Mouse (Mus musculus) cerebellum, adult 9-10 months (tissue): Measurements from ENCODE around the gene Rsph1.
A peak's percentile ranks its signal among the peaks of the same experiment; 100 is the strongest.

ENCODE experiments used
- DNase-seq: peaks from one replicate; pipeline ENCODE4 v3.0.0; 2022

Rsph1 gene

DNA sequence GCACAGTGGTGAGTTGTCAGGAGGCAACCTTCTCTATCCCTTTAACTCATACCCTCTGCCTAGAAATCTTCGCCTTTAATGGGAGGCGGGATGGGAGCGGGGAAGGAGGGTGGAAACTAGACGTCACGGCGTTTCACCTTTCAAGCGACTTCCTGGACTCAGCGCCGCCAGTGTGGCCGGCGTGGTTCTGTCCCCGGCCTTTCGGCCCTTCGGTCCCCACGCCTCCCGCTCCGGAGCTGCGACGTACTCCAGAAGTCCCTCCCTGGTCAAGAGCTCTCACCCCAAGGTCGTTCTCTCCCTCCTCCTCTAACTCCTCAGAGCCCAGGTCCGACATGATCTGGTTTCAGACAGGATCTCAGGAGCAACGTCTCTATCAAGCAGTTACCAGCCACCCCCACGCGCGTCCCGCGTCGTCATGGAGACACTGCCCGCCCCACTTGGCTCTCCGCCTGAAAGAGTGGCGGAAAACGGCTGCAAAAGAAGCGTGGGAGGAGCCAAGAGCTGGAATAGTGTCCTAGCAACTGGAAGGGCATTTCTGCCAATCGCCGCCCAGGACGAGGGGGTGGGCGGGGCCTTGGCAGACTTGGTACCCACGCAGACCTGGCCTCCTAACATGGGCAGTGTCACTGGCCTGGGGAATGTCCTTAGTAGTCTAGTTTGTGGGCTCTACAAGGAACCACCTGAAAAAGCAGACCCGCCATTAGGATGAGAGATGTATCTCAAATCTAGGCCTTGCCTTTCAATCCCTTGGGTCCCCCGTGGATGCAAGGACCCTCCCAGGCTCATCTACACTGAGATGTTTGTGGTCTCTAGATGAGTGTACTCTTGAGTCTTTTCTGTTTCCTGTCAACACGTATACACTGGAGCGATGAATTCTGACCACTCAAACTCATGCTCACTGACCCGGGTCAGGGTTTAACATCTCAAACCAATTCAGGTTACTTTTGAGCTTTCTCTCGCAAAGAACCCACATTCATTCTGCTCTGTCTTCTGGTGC is at the start of gene Rsph1:
Gene Rsph1 (minus strand): TSS at position 462 of the 997 bp plus-strand sequence.
- peak; percentile 93 for DNase-seq

GRCm38 (mm10) chr17:31326220-31326852 is 49.2 kb upstream of the Rsph1 start:
- DNase-seq, result no peak

DNA sequence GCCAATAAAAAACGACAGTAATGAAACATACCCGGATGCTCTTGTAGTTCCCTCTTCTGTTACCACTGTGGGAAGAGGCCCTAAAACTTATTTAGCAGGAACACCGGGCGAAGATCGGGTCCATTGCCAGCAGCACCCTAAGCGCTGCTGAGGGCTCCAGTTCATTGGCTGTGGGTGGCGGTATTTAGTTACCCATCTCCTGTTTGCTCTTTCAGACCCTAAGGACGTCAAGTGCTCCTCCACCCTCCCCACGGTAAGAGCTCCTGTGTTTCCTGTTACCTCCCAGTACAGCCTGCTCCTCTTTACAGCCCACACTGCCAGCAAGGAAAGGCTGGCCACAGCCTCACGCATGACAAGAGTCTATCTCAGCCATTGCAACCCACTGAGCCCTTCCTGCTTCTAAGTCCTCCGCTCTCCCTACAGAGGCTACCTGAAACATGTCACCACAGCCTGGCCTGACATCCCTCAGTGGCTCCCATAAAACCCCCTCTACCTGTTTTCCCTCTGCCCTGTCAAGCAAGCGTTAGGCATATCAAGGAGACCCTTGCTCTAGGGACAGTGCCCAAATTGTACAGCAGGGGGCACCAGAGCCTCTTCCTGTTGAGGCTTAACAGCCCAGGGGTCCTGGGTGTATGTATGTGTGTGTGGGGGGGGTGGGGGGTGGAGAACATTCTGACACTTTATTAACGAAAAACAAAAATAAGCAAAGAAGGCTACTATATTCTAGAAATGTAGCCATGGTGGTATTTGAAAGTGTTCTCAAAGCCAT is 48.5 kb upstream of the Rsph1 start:
- DNase-seq, result no peak

DNA sequence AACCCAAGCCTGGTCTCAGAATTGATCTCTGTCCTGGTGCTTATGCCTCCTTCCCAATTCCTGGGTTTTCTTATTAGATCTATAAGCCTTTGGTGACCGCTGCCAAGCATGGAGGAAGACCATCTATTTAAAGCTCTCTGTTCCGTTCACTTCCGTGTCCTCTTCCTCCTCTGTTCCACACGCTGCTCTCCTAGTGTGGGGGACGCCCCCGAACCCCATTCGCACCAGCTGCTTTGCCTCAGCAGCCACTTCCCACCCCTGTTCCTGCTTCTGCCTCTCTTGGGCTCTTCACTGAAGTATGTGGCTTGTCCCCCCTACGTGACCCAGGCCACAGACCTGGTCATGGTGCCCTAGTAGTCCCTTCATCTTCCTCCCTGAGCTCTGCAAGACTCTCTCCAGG is 47.0 kb upstream of the Rsph1 start:
- no peak for DNase-seq

- no peak for DNase-seq
Measured at GRCm38 (mm10) chr17:31323379-31323778, 46.2 kb upstream of the Rsph1 start.

DNA sequence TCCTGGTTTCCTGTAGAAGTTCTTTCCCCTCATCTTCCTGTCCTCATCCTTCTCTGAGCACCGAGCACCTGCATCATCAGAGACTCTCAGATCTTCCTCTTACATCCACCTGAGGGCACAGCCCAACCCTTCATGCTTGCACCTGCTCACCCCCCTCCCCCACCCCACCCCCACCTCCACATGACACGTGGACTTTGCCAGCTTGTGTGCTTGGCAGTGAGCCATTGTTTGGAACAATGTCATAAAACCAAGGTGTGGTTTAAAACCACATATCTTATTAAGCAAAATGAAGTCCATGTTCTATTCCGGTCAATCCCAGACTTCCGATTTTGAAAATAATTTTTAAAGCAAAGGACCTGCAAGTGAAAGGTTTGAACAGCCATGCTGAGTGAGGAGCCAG is 45.3 kb upstream of the Rsph1 start:
- DNase-seq, result no peak

DNA sequence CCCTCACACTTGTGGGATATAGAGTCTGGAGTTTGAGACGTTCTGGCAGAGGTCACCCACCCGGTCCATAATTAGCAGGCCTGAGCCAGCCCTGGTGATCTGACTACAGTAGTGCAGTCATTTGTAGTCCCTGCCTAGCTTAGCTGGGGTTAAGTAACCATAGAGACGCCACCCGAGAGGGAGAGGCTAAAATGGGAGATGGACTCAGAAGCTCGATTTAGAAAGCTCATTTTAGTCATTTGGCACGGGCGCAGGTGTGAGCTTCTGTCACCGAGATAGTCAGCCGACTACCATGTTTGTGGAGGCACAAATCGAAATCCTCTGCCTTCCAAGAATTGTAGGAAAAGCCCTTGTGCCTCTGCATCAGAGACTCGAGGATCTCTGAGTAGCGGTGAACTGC is 44.2 kb upstream of the Rsph1 start:
- peak; percentile 69 for DNase-seq

DNA sequence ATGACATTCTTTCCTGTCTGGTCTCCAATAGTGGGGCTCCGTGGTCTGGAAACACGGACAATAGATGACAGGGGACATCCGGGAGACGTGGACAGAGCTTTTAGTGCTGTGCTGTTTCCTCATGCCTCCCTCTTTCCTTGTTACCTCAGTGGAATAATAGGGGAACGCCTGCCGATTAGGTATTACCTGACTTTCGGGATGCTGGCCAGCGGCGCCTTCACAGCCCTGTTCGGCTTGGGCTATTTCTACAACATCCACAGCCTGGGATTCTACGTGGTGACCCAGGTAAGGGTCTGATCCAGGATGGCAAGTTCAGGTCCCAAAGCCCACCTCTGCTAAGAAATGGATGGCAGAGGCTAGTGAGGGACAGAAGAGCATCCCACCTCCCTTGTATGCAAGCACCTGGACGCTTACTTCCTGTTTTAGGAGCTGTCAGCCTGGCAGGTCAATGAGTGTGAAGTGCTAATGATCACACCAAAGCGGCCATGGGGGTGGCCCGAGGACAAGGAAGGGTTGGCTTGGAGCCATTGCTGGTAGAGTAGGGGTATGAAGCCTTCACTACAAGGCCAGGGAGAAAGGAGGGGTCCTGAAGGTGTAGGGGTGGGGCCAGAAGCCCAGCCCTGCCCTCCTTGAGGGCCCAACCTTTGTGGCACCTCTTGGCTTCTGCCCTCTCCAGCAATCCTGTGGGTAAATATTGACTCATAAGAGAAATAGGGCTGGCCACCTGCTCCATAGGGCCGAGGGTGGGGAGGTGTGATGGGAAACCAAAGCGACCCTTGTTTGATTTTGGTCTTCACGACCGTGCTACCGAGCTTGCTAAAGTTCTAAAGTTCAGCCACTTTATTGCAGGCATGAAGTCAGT is 42.0 kb upstream of the Rsph1 start:
- DNase-seq, result no peak

DNA sequence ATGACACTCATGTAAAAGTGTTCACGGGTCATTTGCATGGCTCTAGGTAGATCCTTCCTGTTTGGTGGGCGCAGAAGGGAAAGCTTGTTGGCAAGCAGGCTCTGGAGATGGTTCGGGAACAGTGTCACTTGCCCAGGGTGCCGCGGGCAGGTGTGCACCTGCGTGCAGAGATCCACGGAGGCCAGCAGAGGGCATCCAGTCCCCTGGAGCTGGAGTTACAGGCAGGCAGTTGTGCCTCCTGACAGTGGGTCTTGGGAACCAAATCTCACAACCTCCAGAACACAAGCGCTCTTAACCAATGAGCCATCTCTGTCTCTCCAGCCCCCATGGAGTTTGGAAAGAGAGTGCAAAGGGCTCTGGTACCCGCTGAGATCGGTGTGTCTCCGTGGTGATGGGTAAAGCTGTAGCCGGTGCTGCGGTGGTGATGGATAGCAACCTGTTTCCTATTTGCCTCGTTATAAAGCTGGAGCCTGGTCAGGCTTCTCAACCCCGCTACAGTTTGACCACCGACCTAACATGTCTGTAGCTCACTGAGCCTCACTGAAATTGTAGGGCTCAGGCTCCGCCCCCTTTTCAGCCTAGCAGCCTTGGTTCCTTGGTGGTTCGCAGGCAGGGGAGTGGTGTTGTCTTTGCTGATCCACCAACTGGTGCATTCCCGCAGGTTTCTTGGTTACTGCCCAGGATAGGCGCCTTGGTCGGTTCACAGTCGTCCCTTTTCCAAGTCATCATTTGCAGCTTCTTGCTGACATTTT is 40.5 kb upstream of the Rsph1 start:
- DNase-seq, result no peak

DNA sequence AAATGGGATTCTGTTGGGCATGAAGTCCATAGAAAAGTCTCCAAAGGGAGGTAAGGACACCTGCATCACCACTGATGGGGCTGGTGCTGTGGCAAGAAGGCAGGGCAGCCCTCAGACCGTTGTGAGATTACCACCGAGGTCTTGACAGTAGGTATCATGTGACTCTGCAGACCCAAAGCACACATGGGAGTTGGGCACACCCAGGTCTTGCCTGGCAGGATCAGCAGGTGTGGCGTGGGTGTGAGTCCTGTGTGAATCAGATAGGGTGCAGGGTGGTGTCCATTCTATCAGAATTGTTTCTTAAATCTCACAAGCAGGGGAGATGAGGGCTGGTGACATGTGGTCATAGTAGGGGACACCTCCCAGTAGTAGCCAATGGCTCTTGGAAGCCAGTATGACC is 39.8 kb upstream of the Rsph1 start:
- no peak for DNase-seq

DNA sequence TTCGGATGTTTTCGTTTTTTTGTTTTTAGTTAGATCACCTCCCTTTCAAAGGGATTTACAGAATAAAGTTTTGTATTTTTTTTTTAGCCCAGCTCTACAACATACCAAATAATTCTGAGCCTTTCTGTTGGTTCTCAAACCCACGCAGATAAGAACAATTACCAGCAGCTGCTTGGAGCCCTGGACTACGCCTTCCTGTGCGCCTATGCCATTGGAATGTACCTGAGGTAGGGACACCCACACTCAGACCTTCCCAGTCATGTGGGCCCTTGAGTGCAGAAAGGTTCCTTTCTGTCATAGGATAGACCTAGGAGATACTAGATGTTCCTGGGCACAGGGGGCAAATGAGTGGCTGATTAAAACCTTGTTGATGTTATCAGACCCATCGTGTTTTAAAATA is 38.8 kb upstream of the Rsph1 start:
- no peak for DNase-seq

DNA sequence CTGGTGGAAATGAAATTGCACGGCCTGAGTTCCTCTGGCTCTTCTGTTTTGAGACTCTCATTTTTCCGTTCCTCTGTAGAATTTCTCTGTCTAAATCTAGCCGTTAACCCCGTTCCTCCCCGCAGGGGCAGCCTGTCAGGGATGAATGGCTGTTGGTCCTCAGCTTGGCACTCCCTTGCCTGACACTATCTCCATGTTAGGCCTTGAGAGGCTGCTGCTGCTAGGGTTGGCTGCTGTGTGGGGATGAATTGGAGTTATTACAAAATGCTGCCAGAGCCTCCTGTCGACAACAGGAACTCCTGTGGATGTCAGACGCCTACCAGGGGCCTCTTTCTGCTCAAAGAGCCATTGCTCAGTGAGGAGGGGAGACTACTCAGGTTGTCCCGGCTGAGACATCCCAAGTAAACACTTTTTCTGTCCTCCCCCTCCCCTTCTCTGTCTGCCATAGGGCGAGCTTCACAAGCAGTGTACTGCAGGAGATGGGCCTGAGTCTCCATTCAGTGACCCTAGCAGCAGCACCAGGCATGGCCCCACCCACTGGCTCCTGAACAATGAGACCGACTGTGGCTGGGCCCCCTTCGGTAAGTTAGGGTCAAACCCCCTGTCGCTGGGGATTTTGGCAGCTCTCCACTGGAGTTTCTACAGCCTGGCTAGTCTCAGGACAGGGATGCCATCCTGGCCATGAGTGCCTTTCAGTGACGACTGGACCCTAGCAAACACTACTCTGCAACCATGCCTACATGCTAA is 38.0 kb upstream of the Rsph1 start:
- no peak for DNase-seq

GRCm38 (mm10) chr17:31312648-31313047 is 35.5 kb upstream of the Rsph1 start:
- DNase-seq, result no peak

DNA sequence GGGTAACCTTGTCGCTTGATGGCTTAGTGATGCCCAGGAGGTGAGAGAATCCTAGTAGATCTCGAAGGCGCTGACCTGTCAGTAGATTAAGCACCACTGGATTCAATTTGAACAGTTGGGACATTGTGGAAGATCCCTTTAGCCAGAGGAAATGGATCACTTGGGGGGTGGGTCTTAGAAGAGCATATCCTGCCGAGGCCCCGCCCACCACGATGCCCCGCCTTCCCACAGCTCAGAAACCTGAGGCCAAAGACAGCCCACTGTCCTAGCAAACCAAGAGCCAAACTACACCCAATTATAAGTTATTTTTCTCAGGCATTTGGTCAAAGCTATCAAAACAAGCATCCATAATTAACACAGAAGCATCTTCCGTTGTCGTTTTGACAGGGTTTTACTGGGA is 33.9 kb upstream of the Rsph1 start:
- no peak for DNase-seq

- DNase-seq, result no peak
Measured at GRCm38 (mm10) chr17:31309281-31309793, 32.2 kb upstream of the Rsph1 start.

DNA sequence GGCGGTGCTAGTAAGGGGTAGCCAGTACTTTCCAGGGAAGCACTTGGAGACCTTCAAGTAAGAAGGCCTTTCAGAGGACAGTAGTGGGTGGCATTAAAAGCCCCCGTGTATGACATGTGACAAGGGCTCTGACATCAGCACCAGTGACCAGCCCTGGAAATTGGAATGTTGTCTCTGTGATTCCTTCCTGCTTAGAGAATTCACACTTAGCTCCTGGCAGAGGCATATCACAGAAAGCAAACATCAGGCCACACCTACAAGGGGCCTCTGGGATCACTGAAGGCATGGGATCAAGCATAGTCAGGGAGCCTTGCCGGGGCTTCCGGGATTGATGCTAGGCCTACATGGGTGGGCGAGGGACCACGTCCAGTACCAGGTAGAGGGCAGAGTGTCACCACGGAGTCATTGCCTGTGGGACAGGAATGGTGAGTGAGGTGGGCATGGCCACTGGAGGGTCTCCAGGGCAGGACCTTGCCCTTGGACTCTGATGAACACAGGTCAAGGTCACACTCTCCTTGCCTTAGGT is 31.2 kb upstream of the Rsph1 start:
- DNase-seq, result no peak

GRCm38 (mm10) chr17:31307756-31308155 is 30.6 kb upstream of the Rsph1 start:
- no peak for DNase-seq

- DNase-seq, result no peak
Measured at GRCm38 (mm10) chr17:31305776-31306120, 28.6 kb upstream of the Rsph1 start.

DNA sequence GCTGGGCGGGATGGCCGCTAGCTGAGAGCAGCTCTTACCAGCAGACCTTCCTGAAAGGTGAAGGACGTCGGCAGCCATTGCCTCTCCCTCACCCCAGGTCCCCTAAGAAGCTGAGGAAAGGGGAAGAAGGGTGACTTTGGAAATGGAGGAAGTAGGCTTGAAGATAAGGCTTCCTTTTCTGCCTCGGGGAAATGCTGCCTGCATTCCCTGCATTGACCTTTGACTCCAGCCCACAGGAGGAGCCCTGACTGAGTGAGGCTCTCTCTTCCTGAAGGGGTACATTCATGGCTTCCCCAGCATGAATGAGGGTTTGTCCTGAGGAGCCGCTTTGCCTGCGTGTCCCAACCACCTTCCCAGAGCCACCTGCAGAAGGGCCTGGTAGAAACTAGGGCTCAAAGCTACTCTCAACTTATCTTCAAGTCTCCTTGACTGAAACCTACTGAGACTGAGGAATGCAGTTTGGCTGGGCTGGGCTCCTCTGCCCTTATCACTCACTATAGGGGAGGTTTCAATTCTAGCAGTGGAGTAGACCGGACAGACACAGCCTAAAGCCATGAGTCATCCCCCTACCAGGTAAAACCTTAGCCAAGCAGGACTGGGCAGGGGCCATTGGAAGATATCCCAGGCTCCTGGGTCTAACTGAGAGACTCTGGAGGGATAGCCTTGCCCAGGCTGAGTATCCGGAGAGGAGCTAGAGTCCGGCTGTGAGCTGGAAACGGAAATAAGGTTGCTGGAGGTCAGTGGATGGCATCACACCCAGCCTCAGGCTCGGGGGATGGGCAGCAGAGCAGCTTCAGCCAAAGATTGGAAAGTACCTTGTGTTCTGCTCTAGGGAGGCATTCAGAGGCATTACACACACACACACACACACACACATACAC is 28.0 kb upstream of the Rsph1 start:
- no peak for DNase-seq

DNA sequence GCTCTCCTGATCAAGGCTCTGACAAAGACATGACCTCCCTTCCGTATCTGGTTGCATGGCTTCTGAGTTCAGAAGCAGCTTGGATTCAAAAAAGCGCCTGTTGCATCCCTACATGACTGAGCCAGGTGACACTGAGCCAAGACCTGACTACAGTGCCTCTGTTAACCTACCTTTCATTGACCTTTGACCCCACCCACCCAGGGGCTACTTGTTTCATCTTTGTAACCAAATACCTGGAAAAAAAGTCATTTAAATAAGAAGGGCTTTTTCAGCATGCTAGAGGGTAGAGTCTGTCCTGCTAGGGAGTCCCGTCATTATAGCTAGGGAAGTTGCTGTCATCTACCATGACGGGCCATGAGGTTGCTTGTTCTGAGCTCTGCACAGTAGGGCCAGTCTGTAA is 26.2 kb upstream of the Rsph1 start:
- no peak for DNase-seq
